22 mouse cellular contexts compared by ENCODE assay signal in the genomic region with DNA sequence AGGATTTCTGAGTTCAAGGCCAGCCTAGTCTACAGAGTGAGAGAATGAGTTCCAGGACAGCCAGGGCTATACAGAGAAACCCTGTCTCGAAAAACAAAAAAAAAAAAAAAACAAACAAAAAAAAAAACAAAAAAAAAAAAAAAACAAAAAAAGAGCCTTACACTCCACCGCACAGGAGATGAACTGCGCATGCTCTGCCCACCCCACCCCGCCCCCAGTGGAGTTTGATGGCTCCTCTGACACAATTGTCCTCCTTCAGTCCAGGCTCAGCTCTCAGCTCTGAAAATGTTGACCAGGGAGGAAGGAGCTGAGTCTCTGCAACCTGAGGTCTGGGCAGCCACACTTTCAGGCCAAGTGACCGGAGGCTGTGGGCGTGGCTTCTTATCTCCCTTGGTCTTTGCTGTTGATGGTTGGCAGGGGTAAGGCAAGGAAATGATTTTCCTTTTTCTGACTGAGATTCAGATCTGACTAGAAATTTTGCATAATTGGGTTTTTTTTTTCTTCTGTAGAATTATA. TPM values are rescaled to one million over a fixed set of nuclear protein-coding genes. Genes with fewer than 3 reads are reported as not detected.
"Had no signal": no experiment of that assay in that cellular context is flagged by ENCODE, and none has a peak within 500 bp of the region (broad histone marks: within the 10 kb centered on the region; RNA-seq: fewer than 3 reads in every experiment).

No protein-coding gene starts in this region.

- H3K36me3 ChIP-seq: midbrain, embryonic 15.5 days had no signal

- H3K4me1 ChIP-seq: limb, embryonic 15.5 days; liver, embryonic 12.5 days; neural tube, embryonic 12.5 days; stomach, embryonic 15.5 days had no signal

- DNase-seq: kidney, adult 2 months; lung, adult 2 months; lung, postnatal 4 days; right cerebral cortex, postnatal 4 days had no signal

- H3K27ac ChIP-seq: kidney, postnatal 0 days; limb, embryonic 15.5 days; liver, embryonic 12.5 days; midbrain, embryonic 15.5 days; neural tube, embryonic 12.5 days; stomach, embryonic 15.5 days had no signal

- H3K9me3 ChIP-seq: limb, embryonic 15.5 days; liver, embryonic 12.5 days; midbrain, embryonic 15.5 days; neural tube, embryonic 12.5 days; stomach, embryonic 15.5 days had no signal

- H3K4me3 ChIP-seq: limb, embryonic 15.5 days; liver, embryonic 12.5 days; megakaryocyte, embryonic 14.5 days; midbrain, embryonic 15.5 days; neural tube, embryonic 12.5 days; stomach, embryonic 15.5 days had no signal

- ATAC-seq: intestine, embryonic 16.5 days; liver, embryonic 12.5 days; lung, postnatal 0 days; midbrain, embryonic 15.5 days had no signal

- H3K4me2 ChIP-seq: limb, embryonic 15.5 days; liver, embryonic 12.5 days; midbrain, embryonic 11.5 days; midbrain, embryonic 15.5 days; neural tube, embryonic 12.5 days; stomach, embryonic 15.5 days had no signal

- H3K27me3 ChIP-seq: limb, embryonic 15.5 days; liver, embryonic 12.5 days; midbrain, embryonic 15.5 days; neural tube, embryonic 12.5 days; stomach, embryonic 15.5 days had no signal

- H3K9ac ChIP-seq: limb, embryonic 15.5 days; liver, embryonic 12.5 days; midbrain, embryonic 15.5 days; neural tube, embryonic 12.5 days; stomach, embryonic 15.5 days had no signal

RNA-seq across cellular contexts. Expression of gene Rbp7, which starts 8.7 kb away (rescaled TPM):
- total RNA-seq: layer of hippocampus, postnatal 25 days; left cerebral cortex, adult 8-10 months; left cerebral cortex, postnatal 25 days; monocyte, adult 5-6 weeks; neutrophil, adult 5-6 weeks had no signal
- polyA plus RNA-seq: limb, embryonic 11.5 days; liver, embryonic 12.5 days; midbrain, embryonic 11.5 days; neural tube, embryonic 12.5 days; spleen, adult 2 months had no signal

RNA-seq across cellular contexts. Expression of gene Tmem274, which starts 13.7 kb away (rescaled TPM):
- total RNA-seq: layer of hippocampus, postnatal 25 days; left cerebral cortex, adult 8-10 months; left cerebral cortex, postnatal 25 days; monocyte, adult 5-6 weeks; neutrophil, adult 5-6 weeks had no signal
- polyA plus RNA-seq: kidney, adult 2 months; kidney, postnatal 0 days; large intestine, adult 2 months; limb, embryonic 11.5 days; limb, embryonic 15.5 days; lung, adult 2 months; lung, postnatal 0 days; midbrain, embryonic 11.5 days; midbrain, embryonic 15.5 days; spleen, adult 2 months had no signal
